Mouse (Mus musculus) liver, postnatal 0 days (tissue): Measurements from ENCODE around the gene Acta1. TPM values are rescaled to one million over a fixed set of nuclear protein-coding genes. Genes with fewer than 3 reads are reported as not detected.

Experiments used
- ATAC-seq: fragments of 200-750 bp; cut with Nextera tagmentation; 2 replicates; pipeline ENCODE4 v1.8.0; 2017; ENCODE audit warnings: mild to moderate bottlenecking, moderate library complexity
- DNase-seq: peaks from one replicate; pipeline ENCODE4 v3.0.0-alpha.2; 2016
- H3K27ac ChIP-seq: fragments of 300-500 bp; sonication (generic); 2 replicates; pipeline ENCODE4 v1.5.1; 2014; ENCODE audit warnings: antibody characterized with exemption, moderate library complexity, mild to moderate bottlenecking, low read depth
- H3K27me3 ChIP-seq: fragments of 300-500 bp; sonication (generic); 2 replicates; pipeline ENCODE4 v1.6.1; 2014; ENCODE audit warnings: low read length, control low read depth, mixed read lengths; ENCODE audit not compliant: insufficient read depth
- H3K36me3 ChIP-seq: fragments of 300-500 bp; sonication (generic); replicated peaks from 2 replicates; pipeline ENCODE4 v1.6.1; 2014; ENCODE audit warnings: mild to moderate bottlenecking, control low read depth, low read length, moderate library complexity, mixed read lengths; ENCODE audit not compliant: insufficient read depth
- H3K4me1 ChIP-seq: fragments of 300-500 bp; sonication (generic); 2 replicates; pipeline ENCODE4 v1.6.1; 2014; ENCODE audit warnings: antibody characterized with exemption, mild to moderate bottlenecking, control low read depth; ENCODE audit not compliant: insufficient read depth
- H3K4me2 ChIP-seq: fragments of 300-500 bp; sonication (generic); 2 replicates; pipeline ENCODE4 v1.6.1; 2014; ENCODE audit warnings: low read depth, mild to moderate bottlenecking, low read length, moderate library complexity, mixed read lengths
- H3K4me3 ChIP-seq: fragments of 300-500 bp; sonication (generic); 2 replicates; pipeline ENCODE4 v1.5.1; 2014; ENCODE audit warnings: low read depth, low read length
- H3K9ac ChIP-seq: fragments of 300-500 bp; sonication (generic); replicated peaks from 2 replicates; pipeline ENCODE4 v1.6.1; 2014; ENCODE audit warnings: mild to moderate bottlenecking, moderate library complexity
- H3K9me3 ChIP-seq: fragments of 300-500 bp; sonication (generic); 2 replicates; pipeline ENCODE4 v1.6.1; 2016; ENCODE audit warnings: mild to moderate bottlenecking, control low read depth, low read length, mixed read lengths
- CTCF ChIP-seq: sonication (generic); IDR thresholded peaks from 2 replicates; pipeline ENCODE4 v1.5.1; 2016; ENCODE audit warnings: antibody characterized with exemption, low read depth
- EP300 ChIP-seq: IDR thresholded peaks from 2 replicates; pipeline ENCODE4 v1.6.1; 2016; ENCODE audit warnings: antibody characterized with exemption, low read depth, mild to moderate bottlenecking
- WGBS: fragments of 180-500 bp; shearing (Covaris S2); extraction: QIAGEN DNeasy Blood & Tissue Kit; methylation state at CpG from one replicate; pipeline ENCODE4 v1.1.7; 2014; ENCODE audit not compliant: insufficient replicate concordance; 5-methylcytosine and 5-hydroxymethylcytosine counted together
- polyA plus RNA-seq: library from polyadenylated mRNA; unstranded; fragments of >200 nt; fragmentation: Nextera tagmentation; extraction: Ambion mirVana; gene quantifications from 2 replicates; pipeline ENCODE4 v1.2.1, GENCODE M21; 2015

The Acta1 gene
- polyA plus RNA-seq, 1 experiment from 2014 or later = 18.6 TPM

GRCm38 (mm10) chr8:123851590-123851989 is 43.0 kb downstream of the Acta1 start:
- Histone ChIP-seq H3K4me2 (no peak overlapping the region), H3K9ac (no peak overlapping the region), H3K4me3 (no peak overlapping the region), H3K27me3 (no peaks in the 10 kb centered on the region), H3K36me3 (no peaks in the 10 kb centered on the region), H3K27ac (no peak overlapping the region), H3K4me1 (no peaks in the 10 kb centered on the region), H3K9me3 (no peaks in the 10 kb centered on the region)
- 69% methylated on average over 5 of the region's 5 CpGs for WGBS
- ATAC-seq (no peak), DNase-seq (no peak)
- TF ChIP-seq EP300 = no peak
- TF ChIP-seq CTCF = no peak

GRCm38 (mm10) chr8:123849352-123849751 is 45.2 kb downstream of the Acta1 start:
- Histone ChIP-seq H3K9me3 (no peaks in the 10 kb centered on the region), H3K36me3 (no peaks in the 10 kb centered on the region), H3K9ac (no peak overlapping the region), H3K27ac (no peak overlapping the region), H3K4me3 (no peak overlapping the region), H3K4me2 (no peak overlapping the region), H3K4me1 (no peaks in the 10 kb centered on the region), H3K27me3 (no peaks in the 10 kb centered on the region)
- 86% methylated on average over 4 of the region's 4 CpGs for WGBS
- TF ChIP-seq EP300 = no peak
- TF ChIP-seq CTCF = no peak
- ATAC-seq (no peak), DNase-seq (no peak)

- H3K9ac ChIP-seq = no peak overlapping the region
- H3K4me2 ChIP-seq = no peak overlapping the region
- ATAC-seq (no peak), DNase-seq (no peak)
- H3K4me1 ChIP-seq = no peaks in the 10 kb centered on the region
- H3K27me3 ChIP-seq = no peaks in the 10 kb centered on the region
- H3K36me3 ChIP-seq = no peaks in the 10 kb centered on the region
- 62% methylated on average over 3 of the region's 3 CpGs for WGBS
- H3K9me3 ChIP-seq = no peaks in the 10 kb centered on the region
- no peak overlapping the region for H3K27ac ChIP-seq
- no peak overlapping the region for H3K4me3 ChIP-seq
- TF ChIP-seq CTCF (no peak), EP300 (no peak)
Measured at GRCm38 (mm10) chr8:123847546-123847945, 47.0 kb downstream of the Acta1 start.

- DNase-seq (no peak), ATAC-seq (no peak)
- H3K4me2 ChIP-seq = no peak overlapping the region
- no peak overlapping the region for H3K27ac ChIP-seq
- no peak overlapping the region for H3K9ac ChIP-seq
- H3K4me3 ChIP-seq = no peak overlapping the region
- H3K4me1 ChIP-seq = no peaks in the 10 kb centered on the region
- TF ChIP-seq EP300 (no peak), CTCF (no peak)
- H3K36me3 ChIP-seq = no peaks in the 10 kb centered on the region
- WGBS = 88% methylated on average over 12 of the region's 12 CpGs
- H3K9me3 ChIP-seq = no peaks in the 10 kb centered on the region
- H3K27me3 ChIP-seq = no peaks in the 10 kb centered on the region
Measured at GRCm38 (mm10) chr8:123846509-123846908, 48.0 kb downstream of the Acta1 start.

- Histone ChIP-seq H3K27ac (no peak overlapping the region), H3K4me2 (no peak overlapping the region), H3K4me3 (no peak overlapping the region), H3K4me1 (no peaks in the 10 kb centered on the region), H3K9me3 (no peaks in the 10 kb centered on the region), H3K27me3 (no peaks in the 10 kb centered on the region), H3K36me3 (no peaks in the 10 kb centered on the region), H3K9ac (no peak overlapping the region)
- TF ChIP-seq CTCF = no peak
- TF ChIP-seq EP300 = no peak
- 86% methylated on average over 10 of the region's 10 CpGs for WGBS
- ATAC-seq (no peak), DNase-seq (no peak)
Measured at GRCm38 (mm10) chr8:123845991-123846390, 48.6 kb downstream of the Acta1 start.

- H3K9me3 ChIP-seq = no peaks in the 10 kb centered on the region
- H3K4me3 ChIP-seq = no peak overlapping the region
- TF ChIP-seq CTCF (no peak), EP300 (no peak)
- DNase-seq (no peak), ATAC-seq (no peak)
- H3K27me3 ChIP-seq = no peaks in the 10 kb centered on the region
- no peak overlapping the region for H3K4me2 ChIP-seq
- H3K27ac ChIP-seq = no peak overlapping the region
- WGBS = 38% methylated on average over 13 of the region's 13 CpGs
- H3K4me1 ChIP-seq = no peaks in the 10 kb centered on the region
- no peaks in the 10 kb centered on the region for H3K36me3 ChIP-seq
- H3K9ac ChIP-seq = no peak overlapping the region
Measured at GRCm38 (mm10) chr8:123845114-123845513, 49.4 kb downstream of the Acta1 start.

GRCm38 (mm10) chr8:123844341-123844740 is 50.2 kb downstream of the Acta1 start:
- Histone ChIP-seq H3K27me3 (no peaks in the 10 kb centered on the region), H3K36me3 (no peaks in the 10 kb centered on the region), H3K27ac (no peak overlapping the region), H3K4me2 (no peak overlapping the region), H3K4me1 (no peaks in the 10 kb centered on the region), H3K9ac (no peak overlapping the region), H3K9me3 (no peaks in the 10 kb centered on the region), H3K4me3 (no peak overlapping the region)
- ATAC-seq (no peak), DNase-seq (no peak)
- no peak for TF ChIP-seq CTCF
- TF ChIP-seq EP300 = no peak
- WGBS = 76% methylated on average over 7 of the region's 7 CpGs
